Mouse (Mus musculus) liver, postnatal 0 days (tissue): ENCODE measurements around the gene Eaf2.

Source experiments
- CTCF ChIP-seq: sonication (generic); IDR thresholded peaks from 2 replicates; pipeline ENCODE4 v1.5.1; 2016; ENCODE audit warnings: antibody characterized with exemption, low read depth
- EP300 ChIP-seq: IDR thresholded peaks from 2 replicates; pipeline ENCODE4 v1.6.1; 2016; ENCODE audit warnings: antibody characterized with exemption, low read depth, mild to moderate bottlenecking

DNA sequence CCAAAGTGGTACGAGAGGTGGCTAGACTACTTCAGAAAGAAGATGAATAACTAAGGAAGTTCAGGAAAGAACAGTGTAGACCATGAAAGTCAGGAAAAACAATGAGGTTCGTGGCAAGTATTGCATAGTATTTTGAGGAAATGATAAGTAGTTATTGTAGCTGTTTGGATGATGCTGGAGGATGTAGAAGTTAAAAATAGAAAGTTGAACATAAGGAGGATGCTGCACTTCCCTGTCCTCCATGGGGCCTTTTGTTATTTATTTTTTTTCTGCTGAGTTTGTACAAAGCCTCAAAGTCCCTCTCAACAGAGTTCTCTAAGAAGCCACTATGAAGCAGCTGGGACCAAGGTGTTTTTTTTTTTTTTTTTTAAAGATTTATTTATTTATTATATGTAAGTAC is 127.0 kb downstream of the Eaf2 start:
- TF ChIP-seq CTCF (no peak), EP300 (no peak)
